Mouse (Mus musculus) hindbrain, embryonic 11.5 days (tissue): ENCODE measurements at regions not wholly inside any gene's neighbourhood (a gene's known extent, or its start where the extent isn't known, plus 50 kb on each side); places are given as distances from the start of the nearest gene placed in this dataset.
A peak's percentile ranks its signal among the peaks of the same experiment; 100 is the strongest.

ENCODE experiments used
- ATAC-seq: fragments of 200-750 bp; cut with Nextera tagmentation; 2 replicates; pipeline ENCODE4 v1.8.0; 2017; ENCODE audit warnings: mild to moderate bottlenecking, moderate TSS enrichment, moderate library complexity; ENCODE audit not compliant: low FRiP score
- DNase-seq: peaks from one replicate; pipeline ENCODE4 v3.0.0-alpha.2; 2015; ENCODE audit warnings: low spot score
- H3K27ac ChIP-seq: fragments of 300-500 bp; sonication (generic); 2 replicates; pipeline ENCODE4 v1.5.1; 2014; ENCODE audit warnings: mild to moderate bottlenecking, low read depth, low read length
- H3K27me3 ChIP-seq: fragments of 300-500 bp; sonication (generic); 2 replicates; pipeline ENCODE4 v1.6.1; 2014; ENCODE audit warnings: mild to moderate bottlenecking, low read length, moderate library complexity, mixed read lengths; ENCODE audit not compliant: control insufficient read depth, insufficient read depth
- H3K36me3 ChIP-seq: fragments of 300-500 bp; sonication (generic); 2 replicates; pipeline ENCODE4 v1.6.1; 2014; ENCODE audit warnings: mild to moderate bottlenecking, low read length, moderate library complexity, mixed read lengths; ENCODE audit not compliant: control insufficient read depth, insufficient read depth
- H3K4me1 ChIP-seq: fragments of 300-500 bp; sonication (generic); replicated peaks from 2 replicates; pipeline ENCODE4 v1.6.1; 2014; ENCODE audit warnings: low read length, mixed read lengths; ENCODE audit not compliant: control insufficient read depth, insufficient read depth
- H3K4me2 ChIP-seq: fragments of 300-500 bp; sonication (generic); replicated peaks from 2 replicates; pipeline ENCODE4 v1.6.1; 2014; ENCODE audit warnings: mild to moderate bottlenecking, low read depth, low read length
- H3K4me3 ChIP-seq: fragments of 300-500 bp; sonication (generic); 2 replicates; pipeline ENCODE4 v1.5.1; 2014; ENCODE audit warnings: low read depth, low read length
- H3K9ac ChIP-seq: fragments of 300-500 bp; sonication (generic); 2 replicates; pipeline ENCODE4 v1.6.1; 2014; ENCODE audit warnings: low read depth, low read length
- H3K9me3 ChIP-seq: fragments of 300-500 bp; sonication (generic); 2 replicates; pipeline ENCODE4 v1.6.1; 2016; ENCODE audit warnings: low read length; ENCODE audit not compliant: control insufficient read depth
- WGBS: fragments of 180-500 bp; shearing (Covaris S2); extraction: QIAGEN DNeasy Blood & Tissue Kit; methylation state at CpG from one replicate; pipeline ENCODE4 v1.1.7; 2014; 5-methylcytosine and 5-hydroxymethylcytosine counted together

GRCm38 (mm10) chr17:16571403-16571802 lies 492.5 kb upstream of the Zfp960 start:
- WGBS = 66% methylated on average over 5 of the region's 5 CpGs
- H3K36me3 ChIP-seq = no peaks in the 10 kb centered on the region
- ATAC-seq (no peak), DNase-seq (no peak)
- no peak overlapping the region for H3K9ac ChIP-seq
- no peaks in the 10 kb centered on the region for H3K9me3 ChIP-seq
- no peaks in the 10 kb centered on the region for H3K4me1 ChIP-seq
- H3K4me2 ChIP-seq = no peak overlapping the region
- H3K27ac ChIP-seq = no peak overlapping the region
- H3K4me3 ChIP-seq = no peak overlapping the region
- no peaks in the 10 kb centered on the region for H3K27me3 ChIP-seq

- H3K9ac ChIP-seq = no peak overlapping the region
- 94% methylated on average over 1 of the region's 1 CpGs for WGBS
- H3K4me2 ChIP-seq = no peak overlapping the region
- ATAC-seq (no peak), DNase-seq (no peak)
- no peaks in the 10 kb centered on the region for H3K27me3 ChIP-seq
- no peak overlapping the region for H3K4me3 ChIP-seq
- H3K36me3 ChIP-seq = no peaks in the 10 kb centered on the region
- no peaks in the 10 kb centered on the region for H3K9me3 ChIP-seq
- H3K27ac ChIP-seq = no peak overlapping the region
- H3K4me1 ChIP-seq = no peaks in the 10 kb centered on the region
Measured at GRCm38 (mm10) chr17:16588791-16589190, 475.1 kb upstream of the Zfp960 start.

- ATAC-seq (no peak), DNase-seq (peak; percentile 1)
- Histone ChIP-seq H3K4me1 (no peaks in the 10 kb centered on the region), H3K4me3 (no peak overlapping the region), H3K4me2 (no peak overlapping the region), H3K36me3 (no peaks in the 10 kb centered on the region), H3K9me3 (no peaks in the 10 kb centered on the region), H3K27me3 (no peaks in the 10 kb centered on the region), H3K9ac (no peak overlapping the region), H3K27ac (no peak overlapping the region)
- 56% methylated on average over 3 of the region's 3 CpGs for WGBS
Measured at GRCm38 (mm10) chr17:16599671-16600070, 464.2 kb upstream of the Zfp960 start.

GRCm38 (mm10) chr17:16612405-16612979 lies 451.4 kb upstream of the Zfp960 start:
- Histone ChIP-seq H3K4me2 (no peak overlapping the region), H3K27ac (no peak overlapping the region), H3K27me3 (no peaks in the 10 kb centered on the region), H3K4me3 (no peak overlapping the region), H3K36me3 (no peaks in the 10 kb centered on the region), H3K9me3 (no peaks in the 10 kb centered on the region), H3K4me1 (no peaks in the 10 kb centered on the region), H3K9ac (no peak overlapping the region)
- WGBS = 78% methylated on average over 1 of the region's 1 CpGs
- ATAC-seq (no peak), DNase-seq (no peak)

- H3K4me2 ChIP-seq = no peak overlapping the region
- no peak for DNase-seq
- H3K27ac ChIP-seq = no peak overlapping the region
- no peaks in the 10 kb centered on the region for H3K4me1 ChIP-seq
- no peak overlapping the region for H3K9ac ChIP-seq
- H3K9me3 ChIP-seq = no peaks in the 10 kb centered on the region
- ATAC-seq = no peak
- no peaks in the 10 kb centered on the region for H3K27me3 ChIP-seq
- 82% methylated on average over 4 of the region's 4 CpGs for WGBS
- no peaks in the 10 kb centered on the region for H3K36me3 ChIP-seq
- no peak overlapping the region for H3K4me3 ChIP-seq
Measured at GRCm38 (mm10) chr17:16621931-16622556, 441.9 kb upstream of the Zfp960 start.

- Histone ChIP-seq H3K4me2 (no peak overlapping the region), H3K27ac (no peak overlapping the region), H3K4me1 (no peaks in the 10 kb centered on the region), H3K9me3 (no peaks in the 10 kb centered on the region), H3K9ac (no peak overlapping the region), H3K36me3 (no peaks in the 10 kb centered on the region), H3K4me3 (no peak overlapping the region), H3K27me3 (no peaks in the 10 kb centered on the region)
- no peak for ATAC-seq
- 81% methylated on average over 1 of the region's 1 CpGs for WGBS
- DNase-seq = no peak
Measured at GRCm38 (mm10) chr17:16629854-16630253, 434.1 kb upstream of the Zfp960 start.

- DNase-seq (no peak), ATAC-seq (no peak)
- H3K4me3 ChIP-seq = no peak overlapping the region
- H3K4me2 ChIP-seq = no peak overlapping the region
- no peaks in the 10 kb centered on the region for H3K27me3 ChIP-seq
- H3K36me3 ChIP-seq = no peaks in the 10 kb centered on the region
- no peak overlapping the region for H3K9ac ChIP-seq
- no peaks in the 10 kb centered on the region for H3K4me1 ChIP-seq
- no peaks in the 10 kb centered on the region for H3K9me3 ChIP-seq
- H3K27ac ChIP-seq = no peak overlapping the region
Measured at GRCm38 (mm10) chr17:16633426-16633825, 430.5 kb upstream of the Zfp960 start.

- no peak for ATAC-seq
- no peak overlapping the region for H3K4me3 ChIP-seq
- H3K27me3 ChIP-seq = no peaks in the 10 kb centered on the region
- no peaks in the 10 kb centered on the region for H3K9me3 ChIP-seq
- no peaks in the 10 kb centered on the region for H3K4me1 ChIP-seq
- no peak overlapping the region for H3K4me2 ChIP-seq
- no peak for DNase-seq
- no peaks in the 10 kb centered on the region for H3K36me3 ChIP-seq
- no peak overlapping the region for H3K27ac ChIP-seq
- H3K9ac ChIP-seq = no peak overlapping the region
Measured at GRCm38 (mm10) chr17:16637463-16637862, 426.4 kb upstream of the Zfp960 start.

- Histone ChIP-seq H3K4me2 (no peak overlapping the region), H3K4me3 (no peak overlapping the region), H3K4me1 (no peaks in the 10 kb centered on the region), H3K36me3 (no peaks in the 10 kb centered on the region), H3K9ac (no peak overlapping the region), H3K27ac (no peak overlapping the region), H3K27me3 (no peaks in the 10 kb centered on the region), H3K9me3 (no peaks in the 10 kb centered on the region)
- ATAC-seq = no peak
- 50% methylated on average over 1 of the region's 1 CpGs for WGBS
- DNase-seq = no peak
Measured at GRCm38 (mm10) chr17:16647942-16648341, 416.0 kb upstream of the Zfp960 start.
